Mouse (Mus musculus) liver, postnatal 0 days (tissue): ENCODE measurements around the gene Tcp11l1. TPM values are rescaled to one million over a fixed set of nuclear protein-coding genes. Genes with fewer than 3 reads are reported as not detected.

Experiments
- ATAC-seq: fragments of 200-750 bp; cut with Nextera tagmentation; 2 replicates; pipeline ENCODE4 v1.8.0; 2017; ENCODE audit warnings: mild to moderate bottlenecking, moderate library complexity
- DNase-seq: peaks from one replicate; pipeline ENCODE4 v3.0.0-alpha.2; 2016
- H3K27ac ChIP-seq: fragments of 300-500 bp; sonication (generic); 2 replicates; pipeline ENCODE4 v1.5.1; 2014; ENCODE audit warnings: antibody characterized with exemption, moderate library complexity, mild to moderate bottlenecking, low read depth
- H3K27me3 ChIP-seq: fragments of 300-500 bp; sonication (generic); 2 replicates; pipeline ENCODE4 v1.6.1; 2014; ENCODE audit warnings: low read length, control low read depth, mixed read lengths; ENCODE audit not compliant: insufficient read depth
- H3K36me3 ChIP-seq: fragments of 300-500 bp; sonication (generic); replicated peaks from 2 replicates; pipeline ENCODE4 v1.6.1; 2014; ENCODE audit warnings: mild to moderate bottlenecking, control low read depth, low read length, moderate library complexity, mixed read lengths; ENCODE audit not compliant: insufficient read depth
- H3K4me1 ChIP-seq: fragments of 300-500 bp; sonication (generic); 2 replicates; pipeline ENCODE4 v1.6.1; 2014; ENCODE audit warnings: antibody characterized with exemption, mild to moderate bottlenecking, control low read depth; ENCODE audit not compliant: insufficient read depth
- H3K4me2 ChIP-seq: fragments of 300-500 bp; sonication (generic); 2 replicates; pipeline ENCODE4 v1.6.1; 2014; ENCODE audit warnings: low read depth, mild to moderate bottlenecking, low read length, moderate library complexity, mixed read lengths
- H3K4me3 ChIP-seq: fragments of 300-500 bp; sonication (generic); 2 replicates; pipeline ENCODE4 v1.5.1; 2014; ENCODE audit warnings: low read depth, low read length
- H3K9ac ChIP-seq: fragments of 300-500 bp; sonication (generic); replicated peaks from 2 replicates; pipeline ENCODE4 v1.6.1; 2014; ENCODE audit warnings: mild to moderate bottlenecking, moderate library complexity
- H3K9me3 ChIP-seq: fragments of 300-500 bp; sonication (generic); 2 replicates; pipeline ENCODE4 v1.6.1; 2016; ENCODE audit warnings: mild to moderate bottlenecking, control low read depth, low read length, mixed read lengths
- CTCF ChIP-seq: sonication (generic); IDR thresholded peaks from 2 replicates; pipeline ENCODE4 v1.5.1; 2016; ENCODE audit warnings: antibody characterized with exemption, low read depth
- EP300 ChIP-seq: IDR thresholded peaks from 2 replicates; pipeline ENCODE4 v1.6.1; 2016; ENCODE audit warnings: antibody characterized with exemption, low read depth, mild to moderate bottlenecking
- WGBS: fragments of 180-500 bp; shearing (Covaris S2); extraction: QIAGEN DNeasy Blood & Tissue Kit; methylation state at CpG from one replicate; pipeline ENCODE4 v1.1.7; 2014; ENCODE audit not compliant: insufficient replicate concordance; 5-methylcytosine and 5-hydroxymethylcytosine counted together
- polyA plus RNA-seq: library from polyadenylated mRNA; unstranded; fragments of >200 nt; fragmentation: Nextera tagmentation; extraction: Ambion mirVana; gene quantifications from 2 replicates; pipeline ENCODE4 v1.2.1, GENCODE M21; 2015

The Tcp11l1 gene
- polyA plus RNA-seq, 1 experiment from 2014 or later = 10.5 TPM

GRCm38 (mm10) chr2:104716279-104716678 lies 4.3 kb upstream of the Tcp11l1 start, which contains the start of gene Pin1rt1:
Pin1rt1 (minus strand) TSS chr2:104716379.
- Histone ChIP-seq H3K4me1 (peaks cover under 1% of the 10 kb centered on the region; the same call in 1 of the 2 replicates), H3K4me3 (no peak within 1 kb of the TSS), H3K9me3 (no peaks in the 10 kb centered on the region), H3K4me2 (no peak within 1 kb of the TSS), H3K27me3 (no peaks in the 10 kb centered on the region), H3K9ac (no peak within 1 kb of the TSS), H3K36me3 (no peaks in the 10 kb centered on the region), H3K27ac (no peak within 1 kb of the TSS)
- no peak for DNase-seq
- 68% methylated on average over 4 of the region's 4 CpGs for WGBS
- TF ChIP-seq EP300 (no peak), CTCF (no peak)
- no peak for ATAC-seq

- DNase-seq (no peak), ATAC-seq (no peak)
- H3K4me3 ChIP-seq = no peak overlapping the region
- H3K4me2 ChIP-seq = no peak overlapping the region
- no peaks in the 10 kb centered on the region for H3K36me3 ChIP-seq
- no peaks in the 10 kb centered on the region for H3K9me3 ChIP-seq
- TF ChIP-seq EP300 (no peak), CTCF (no peak)
- H3K9ac ChIP-seq = no peak overlapping the region
- peaks cover 3% of the 10 kb centered on the region; the same call in 1 of the 2 replicates for H3K4me1 ChIP-seq
- 69% methylated on average over 15 of the region's 15 CpGs for WGBS
- no peaks in the 10 kb centered on the region for H3K27me3 ChIP-seq
- H3K27ac ChIP-seq = no peak overlapping the region
These were observed 2.3 kb upstream of the Tcp11l1 start for GRCm38 (mm10) chr2:104714254-104714691.

GRCm38 (mm10) chr2:104712486-104712809 lies 479 bp upstream of the Tcp11l1 start:
- peak overlapping the region; percentile 44 for H3K27ac ChIP-seq
- peak; percentile 33; the same call in 1 of the 2 replicates for ATAC-seq

GRCm38 (mm10) chr2:104710670-104711370 lies 1.1 kb downstream of the Tcp11l1 start:
- H3K4me2 ChIP-seq = peak overlapping the region; percentile 64
- H3K36me3 ChIP-seq = no peaks in the 10 kb centered on the region
- peak overlapping the region; percentile 69; the same call in 1 of the 2 replicates for H3K4me3 ChIP-seq
- H3K27me3 ChIP-seq = no peaks in the 10 kb centered on the region
- TF ChIP-seq CTCF (no peak), EP300 (no peak)
- 23% methylated on average over 6 of the region's 6 CpGs for WGBS
- 0 out of 2 replicates have a peak overlapping the region, but pooled peaks have one; percentile 22 for H3K27ac ChIP-seq
- ATAC-seq (no peak), DNase-seq (no peak)
- H3K9me3 ChIP-seq = no peaks in the 10 kb centered on the region
- no peak overlapping the region for H3K9ac ChIP-seq
- peaks cover 3% of the 10 kb centered on the region; the same call in 1 of the 2 replicates for H3K4me1 ChIP-seq

More at GRCm38 (mm10) chr2:104712486-104712809, 479 bp upstream of the Tcp11l1 start:
- no peaks in the 10 kb centered on the region for H3K27me3 ChIP-seq
- 3% methylated on average over 7 of the region's 7 CpGs for WGBS
- H3K4me3 ChIP-seq = peak overlapping the region; percentile 69
- no peak for DNase-seq
- H3K36me3 ChIP-seq = no peaks in the 10 kb centered on the region
- peak overlapping the region; percentile 70 for H3K9ac ChIP-seq
- TF ChIP-seq CTCF (no peak), EP300 (no peak)
- peaks cover 3% of the 10 kb centered on the region; the same call in 1 of the 2 replicates for H3K4me1 ChIP-seq
- H3K4me2 ChIP-seq = peak overlapping the region; percentile 64
- no peaks in the 10 kb centered on the region for H3K9me3 ChIP-seq

GRCm38 (mm10) chr2:104709786-104710337 lies 2.1 kb downstream of the Tcp11l1 start:
- DNase-seq = no peak
- H3K9ac ChIP-seq = no peak overlapping the region
- ATAC-seq = no peak
- TF ChIP-seq EP300 (no peak), CTCF (no peak)
- H3K36me3 ChIP-seq = no peaks in the 10 kb centered on the region
- peaks cover 3% of the 10 kb centered on the region; the same call in 1 of the 2 replicates for H3K4me1 ChIP-seq
- H3K4me2 ChIP-seq = no peak overlapping the region
- H3K27me3 ChIP-seq = no peaks in the 10 kb centered on the region
- 51% methylated on average over 6 of the region's 6 CpGs for WGBS
- H3K9me3 ChIP-seq = no peaks in the 10 kb centered on the region
- no peak overlapping the region for H3K27ac ChIP-seq
- no peak overlapping the region for H3K4me3 ChIP-seq

GRCm38 (mm10) chr2:104704355-104704754 lies 7.6 kb downstream of the Tcp11l1 start:
- 73% methylated on average over 3 of the region's 3 CpGs for WGBS
- no peak for ATAC-seq
- no peak overlapping the region for H3K9ac ChIP-seq
- peaks cover 2% of the 10 kb centered on the region; the same call in 1 of the 2 replicates for H3K4me1 ChIP-seq
- H3K36me3 ChIP-seq = no peaks in the 10 kb centered on the region
- no peaks in the 10 kb centered on the region for H3K9me3 ChIP-seq
- no peak overlapping the region for H3K4me2 ChIP-seq
- no peaks in the 10 kb centered on the region for H3K27me3 ChIP-seq
- no peak overlapping the region for H3K4me3 ChIP-seq
- DNase-seq = no peak
- no peak overlapping the region for H3K27ac ChIP-seq
- TF ChIP-seq EP300 = no peak
- no peak for TF ChIP-seq CTCF
